Mouse (Mus musculus): ENCODE measurements around the gene Gm32717. TPM values are rescaled to one million over a fixed set of nuclear protein-coding genes. Genes with fewer than 3 reads are reported as not detected.
"Not testable (repeated sequence)": the region's sequence is repeated elsewhere in the genome, so short reads cannot be mapped to it uniquely, and the experiment has no call there.

The Gm32717 gene
- not detected in 2 replicates for polyA plus RNA-seq (2012; ENCODE audit: insufficient read depth, insufficient read length, missing spikeins)

DNA sequence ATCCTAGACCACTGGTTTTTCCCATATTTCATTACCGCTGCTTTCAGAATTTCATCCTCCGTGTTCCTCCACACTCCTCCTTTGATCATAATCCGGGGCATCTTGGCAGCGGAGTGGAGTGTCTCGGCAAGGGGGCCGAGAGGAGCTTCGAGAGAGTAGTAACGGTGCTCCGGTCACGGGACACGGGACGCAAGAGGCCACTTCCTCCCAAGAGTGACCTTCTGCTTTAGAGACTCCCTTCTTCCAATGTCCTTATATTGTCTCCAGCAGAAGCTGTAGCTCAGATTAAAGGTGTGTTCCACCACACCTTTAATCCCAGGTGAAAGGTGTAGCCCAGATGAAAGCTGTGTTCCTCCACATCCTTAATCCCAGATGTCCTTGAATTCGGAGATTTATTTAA lies at the start of gene Gm32717:
Gene Gm32717 (minus strand): TSS at position 101 of the 400 bp plus-strand sequence.
- not testable (repeated sequence) for H3K4me3 ChIP-seq (ENCODE audit: insufficient read depth, low read length); H3K27ac ChIP-seq (ENCODE audit: insufficient read depth, low read depth, low read length); H3K4me1 ChIP-seq (ENCODE audit: control insufficient read depth, insufficient read depth, low read length)

DNA sequence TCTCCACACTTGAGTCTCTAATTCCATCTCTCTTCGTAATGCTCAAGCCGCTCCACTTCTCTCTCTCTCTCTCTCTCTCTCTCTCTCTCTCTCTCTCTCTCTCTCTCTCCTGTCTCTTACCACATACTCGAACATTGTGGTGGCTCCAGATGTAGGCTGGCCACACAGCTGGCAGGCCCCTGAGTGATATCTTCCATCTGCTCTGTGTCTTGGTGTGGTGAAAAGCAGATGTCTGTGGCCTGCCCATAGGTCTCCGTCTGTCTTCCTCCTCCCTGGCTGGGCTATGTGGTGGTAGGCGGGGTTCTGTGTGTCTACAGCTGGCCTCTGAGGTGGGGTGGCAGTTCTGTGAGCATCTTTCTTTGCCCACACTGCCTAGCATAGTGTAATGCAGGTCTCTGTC lies 42.4 kb upstream of the Gm32717 start:
- H3K4me3 ChIP-seq (ENCODE audit: insufficient read depth, low read length); H3K4me1 ChIP-seq (ENCODE audit: control insufficient read depth, insufficient read depth, low read length): not testable (repeated sequence)

DNA sequence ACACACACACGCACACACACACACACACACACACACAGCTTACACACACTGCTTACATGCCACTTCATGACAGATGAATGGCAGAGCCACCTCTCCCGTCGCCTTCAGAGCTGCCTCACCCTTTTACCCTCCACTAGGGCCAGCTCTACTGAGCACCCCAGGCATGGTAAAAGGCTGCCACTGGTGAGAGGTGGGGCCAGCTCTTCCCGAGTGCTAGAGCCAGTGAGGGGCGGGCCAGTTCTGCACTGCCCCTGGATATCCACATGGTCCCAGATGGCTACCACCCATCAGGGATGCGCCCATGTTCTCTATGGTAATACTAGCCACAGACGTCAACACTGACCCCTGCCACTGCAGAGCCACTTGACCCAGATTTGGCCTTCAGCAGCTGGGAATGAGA lies 42.0 kb upstream of the Gm32717 start:
- not testable (repeated sequence) for H3K4me3 ChIP-seq (ENCODE audit: insufficient read depth, low read length); H3K4me1 ChIP-seq (ENCODE audit: control insufficient read depth, insufficient read depth, low read length); H3K27ac ChIP-seq (ENCODE audit: insufficient read depth, low read depth, low read length)

More for the DNA sequence above, 42.4 kb upstream of the Gm32717 start:
- H3K27ac ChIP-seq (ENCODE audit: insufficient read depth, low read depth, low read length) = not testable (repeated sequence)

- H3K27ac ChIP-seq (ENCODE audit: insufficient read depth, low read depth, low read length); H3K4me1 ChIP-seq (ENCODE audit: control insufficient read depth, insufficient read depth, low read length); H3K4me3 ChIP-seq (ENCODE audit: insufficient read depth, low read length): not testable (repeated sequence)
These were observed 37.5 kb upstream of the Gm32717 start for GRCm38 (mm10) chr10:118278069-118278468.

DNA sequence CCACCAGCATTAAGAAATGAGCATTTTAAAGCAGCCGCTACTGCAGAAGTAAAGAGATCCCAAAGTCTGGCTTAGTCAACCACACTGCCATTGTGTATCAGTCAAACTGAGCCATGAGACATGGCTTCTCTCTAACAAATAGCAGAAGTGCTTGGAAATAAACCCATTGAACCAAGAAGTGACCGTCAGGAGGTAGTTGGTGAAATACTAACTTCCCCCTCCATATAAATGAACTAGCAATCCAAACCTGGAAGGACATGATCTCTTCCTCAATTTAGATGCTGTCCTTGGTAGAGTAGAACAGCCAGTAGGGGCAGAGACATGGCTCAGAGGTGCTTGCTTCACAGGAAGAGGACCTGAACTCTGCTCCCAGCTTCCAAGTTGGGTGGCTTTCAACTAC lies 30.8 kb upstream of the Gm32717 start:
- not testable (repeated sequence) for H3K4me3 ChIP-seq (ENCODE audit: insufficient read depth, low read length); H3K27ac ChIP-seq (ENCODE audit: insufficient read depth, low read depth, low read length); H3K4me1 ChIP-seq (ENCODE audit: control insufficient read depth, insufficient read depth, low read length)

DNA sequence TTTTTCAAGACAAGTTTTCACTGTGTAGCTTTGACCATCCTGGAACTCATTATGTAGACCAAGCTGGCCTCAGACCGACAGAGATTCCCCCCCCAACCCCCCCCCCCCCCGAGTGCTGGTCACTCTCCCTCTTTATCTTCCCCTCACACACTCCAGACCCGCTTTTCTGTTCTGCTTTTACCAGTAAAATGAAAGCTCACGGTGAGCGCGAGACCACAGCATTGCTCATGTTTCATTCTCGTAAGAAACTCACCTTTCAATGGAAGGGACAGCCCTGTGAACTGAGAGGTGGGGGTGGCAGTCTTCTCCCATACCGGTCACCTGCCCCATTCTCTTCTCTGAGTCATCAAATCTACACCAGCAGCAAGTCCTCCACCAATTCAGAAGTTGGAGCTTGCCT lies 28.2 kb upstream of the Gm32717 start:
- H3K27ac ChIP-seq (ENCODE audit: insufficient read depth, low read depth, low read length); H3K4me1 ChIP-seq (ENCODE audit: control insufficient read depth, insufficient read depth, low read length); H3K4me3 ChIP-seq (ENCODE audit: insufficient read depth, low read length): not testable (repeated sequence)

DNA sequence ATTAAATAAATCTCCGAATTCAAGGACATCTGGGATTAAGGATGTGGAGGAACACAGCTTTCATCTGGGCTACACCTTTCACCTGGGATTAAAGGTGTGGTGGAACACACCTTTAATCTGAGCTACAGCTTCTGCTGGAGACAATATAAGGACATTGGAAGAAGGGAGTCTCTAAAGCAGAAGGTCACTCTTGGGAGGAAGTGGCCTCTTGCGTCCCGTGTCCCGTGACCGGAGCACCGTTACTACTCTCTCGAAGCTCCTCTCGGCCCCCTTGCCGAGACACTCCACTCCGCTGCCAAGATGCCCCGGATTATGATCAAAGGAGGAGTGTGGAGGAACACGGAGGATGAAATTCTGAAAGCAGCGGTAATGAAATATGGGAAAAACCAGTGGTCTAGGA lies 17.8 kb upstream of the Gm32717 start, which contains the start of gene Gm32802:
Gene Gm32802 (plus strand): TSS at position 301 of the 400 bp plus-strand sequence.
- not testable (repeated sequence) for H3K27ac ChIP-seq (ENCODE audit: insufficient read depth, low read depth, low read length)

DNA sequence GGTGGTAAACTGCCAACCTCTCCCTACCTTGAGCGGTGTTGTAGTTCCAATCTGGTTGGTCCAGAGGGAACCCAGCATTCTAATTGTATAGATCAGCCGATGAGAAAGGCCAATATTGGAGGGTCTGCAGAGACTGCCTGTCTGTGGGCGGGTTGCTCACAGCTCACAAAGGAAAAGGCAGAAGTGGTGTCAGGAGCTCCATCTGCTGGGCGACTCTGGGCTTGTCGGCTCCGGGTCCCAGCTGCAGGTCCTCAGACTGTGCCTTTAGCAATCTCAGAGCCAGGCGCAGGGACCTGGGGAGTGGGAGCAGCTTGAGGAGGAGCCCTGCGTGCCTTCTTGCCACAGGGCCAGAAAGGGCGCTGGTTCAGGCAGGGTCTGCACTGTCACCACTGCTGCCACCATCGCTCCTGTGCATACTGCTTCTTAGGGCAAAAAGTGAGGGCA lies 10.3 kb upstream of the Gm32717 start:
- Histone ChIP-seq H3K27ac (ENCODE audit: insufficient read depth, low read depth, low read length) (no peak overlapping the region), H3K4me1 (ENCODE audit: control insufficient read depth, insufficient read depth, low read length) (no peaks in the 10 kb centered on the region), H3K4me3 (ENCODE audit: insufficient read depth, low read length) (no peak overlapping the region)
- TF ChIP-seq POLR2A (IDR thresholded peaks at IDR 0.05; ENCODE audit: borderline replicate concordance, low read depth, low read length) = no peak
- TF ChIP-seq CTCF (IDR thresholded peaks at IDR 0.05; ENCODE audit: low read depth, low read length) = 0 out of 2 replicates have a peak, but pooled peaks have one; percentile 22

More for the DNA sequence above, 17.8 kb upstream of the Gm32717 start, which contains the start of gene Gm32802:
- H3K4me1 ChIP-seq (ENCODE audit: control insufficient read depth, insufficient read depth, low read length); H3K4me3 ChIP-seq (ENCODE audit: insufficient read depth, low read length): not testable (repeated sequence)

DNA sequence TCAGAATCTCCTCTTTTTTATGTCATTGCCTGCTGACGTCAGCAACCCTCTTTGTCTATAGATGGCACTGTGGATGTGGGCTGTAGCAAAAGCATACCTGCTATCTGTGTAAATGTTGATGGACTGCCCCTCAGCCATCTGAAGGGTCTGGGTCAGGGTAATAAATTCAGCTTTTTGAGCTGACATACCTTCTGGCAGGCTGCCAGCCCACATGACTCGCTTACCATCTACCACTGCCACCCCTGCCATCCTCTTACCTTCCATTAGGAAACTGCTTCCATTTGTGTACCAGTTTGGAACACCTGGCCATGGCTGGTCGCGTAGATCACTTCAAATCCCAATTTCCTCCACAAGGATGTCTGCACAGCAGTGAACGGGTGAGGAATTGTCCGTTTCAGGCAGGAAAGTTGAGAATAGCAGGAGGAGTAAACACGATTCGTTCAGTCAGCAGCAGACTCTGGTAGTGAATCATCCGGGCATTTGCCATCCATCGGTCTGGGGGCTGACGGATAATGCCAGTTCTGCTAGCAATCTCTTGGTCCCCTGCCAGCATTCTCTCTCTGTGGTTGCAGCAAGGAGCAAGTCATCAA lies 8.5 kb upstream of the Gm32717 start:
- H3K27ac ChIP-seq (ENCODE audit: insufficient read depth, low read depth, low read length); H3K4me1 ChIP-seq (ENCODE audit: control insufficient read depth, insufficient read depth, low read length); H3K4me3 ChIP-seq (ENCODE audit: insufficient read depth, low read length): not testable (repeated sequence)

DNA sequence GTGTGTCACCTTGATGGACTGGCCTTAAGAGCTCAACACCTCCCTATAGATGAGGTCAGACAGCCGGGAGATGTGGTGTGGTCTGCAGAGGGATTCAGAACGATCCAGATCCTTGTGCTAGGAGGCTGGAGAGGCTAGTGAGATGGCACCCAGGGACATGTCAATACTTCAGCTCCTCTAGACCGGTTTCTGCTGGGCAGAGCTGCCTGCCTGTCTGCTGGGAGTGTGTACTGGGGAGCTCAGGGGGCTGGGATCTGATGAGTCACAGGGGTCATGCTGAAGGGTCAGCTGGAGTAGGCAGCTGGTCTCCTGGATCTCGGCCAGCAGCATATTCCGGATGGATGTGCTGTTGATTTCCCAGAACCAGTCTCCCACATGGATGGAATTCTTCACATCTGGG lies 8.0 kb downstream of the Gm32717 start:
- H3K27ac ChIP-seq (ENCODE audit: insufficient read depth, low read depth, low read length); H3K4me3 ChIP-seq (ENCODE audit: insufficient read depth, low read length); H3K4me1 ChIP-seq (ENCODE audit: control insufficient read depth, insufficient read depth, low read length): not testable (repeated sequence)

- H3K27ac ChIP-seq (ENCODE audit: insufficient read depth, low read depth, low read length); H3K4me3 ChIP-seq (ENCODE audit: insufficient read depth, low read length); H3K4me1 ChIP-seq (ENCODE audit: control insufficient read depth, insufficient read depth, low read length): not testable (repeated sequence)
These were observed 13.0 kb downstream of the Gm32717 start for GRCm38 (mm10) chr10:118227629-118228028.

GRCm38 (mm10) chr10:118215719-118216393 lies 24.7 kb downstream of the Gm32717 start:
- H3K4me3 ChIP-seq (ENCODE audit: insufficient read depth, low read length); H3K27ac ChIP-seq (ENCODE audit: insufficient read depth, low read depth, low read length); H3K4me1 ChIP-seq (ENCODE audit: control insufficient read depth, insufficient read depth, low read length): not testable (repeated sequence)
